Mouse (Mus musculus): Measurements from ENCODE around the gene Angpt4. TPM values are rescaled to one million over a fixed set of nuclear protein-coding genes. Genes with fewer than 3 reads are reported as not detected.

Gene Angpt4
- total RNA-seq, 4 experiments from 2014 or later: 0.29 to 1.1 (median 0.89) TPM

- peak; percentile 68 for DNase-seq
Observed at GRCm38 (mm10) chr2:151916061-151916831, 5.2 kb downstream of the Angpt4 start.

GRCm38 (mm10) chr2:151919140-151919539 is 8.1 kb downstream of the Angpt4 start:
- no peak for DNase-seq

- DNase-seq: no peak
Observed at GRCm38 (mm10) chr2:151921068-151921467, 10.1 kb downstream of the Angpt4 start.

- DNase-seq: no peak
Observed at GRCm38 (mm10) chr2:151921596-151921995, 10.6 kb downstream of the Angpt4 start.

DNA sequence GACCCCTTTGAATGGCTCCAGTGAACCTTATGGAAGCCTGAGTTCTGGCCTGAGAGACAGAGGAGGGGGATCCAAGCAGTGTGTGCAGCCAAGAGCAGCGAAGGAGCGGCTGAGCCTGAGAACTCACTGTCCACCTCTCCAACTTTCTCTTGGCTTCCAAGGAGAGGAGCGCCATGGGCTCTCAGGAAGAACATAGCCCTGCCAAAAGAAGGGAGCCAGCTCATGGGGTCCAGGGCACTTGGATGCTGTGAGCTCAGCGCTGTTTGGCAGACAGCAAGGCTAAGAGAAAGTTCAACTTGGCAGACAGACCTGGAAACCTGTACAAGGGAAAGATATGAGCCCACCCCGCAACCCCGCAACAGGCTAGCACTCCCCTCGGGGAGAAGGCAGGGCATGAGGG is 13.3 kb downstream of the Angpt4 start:
- no peak for DNase-seq

DNA sequence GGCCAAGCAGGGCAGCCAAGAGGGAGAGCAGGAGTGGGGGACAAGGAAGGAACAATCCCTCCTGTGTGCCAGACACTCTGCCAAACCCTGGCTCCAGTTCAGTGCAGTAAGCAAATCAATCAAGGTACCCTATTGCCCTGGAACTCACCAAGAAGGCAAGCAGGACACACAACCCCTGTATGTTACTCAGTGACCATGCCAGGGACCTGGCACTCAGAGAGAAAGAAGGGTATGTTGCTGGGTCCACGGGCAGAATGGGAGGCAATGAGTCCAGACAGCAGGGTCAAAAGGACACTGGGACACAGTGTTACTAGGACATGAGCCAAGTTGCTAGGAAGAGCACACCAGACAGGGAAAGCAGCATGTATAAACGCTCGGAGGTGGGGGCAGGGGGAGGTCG is 14.7 kb downstream of the Angpt4 start:
- DNase-seq: no peak

DNA sequence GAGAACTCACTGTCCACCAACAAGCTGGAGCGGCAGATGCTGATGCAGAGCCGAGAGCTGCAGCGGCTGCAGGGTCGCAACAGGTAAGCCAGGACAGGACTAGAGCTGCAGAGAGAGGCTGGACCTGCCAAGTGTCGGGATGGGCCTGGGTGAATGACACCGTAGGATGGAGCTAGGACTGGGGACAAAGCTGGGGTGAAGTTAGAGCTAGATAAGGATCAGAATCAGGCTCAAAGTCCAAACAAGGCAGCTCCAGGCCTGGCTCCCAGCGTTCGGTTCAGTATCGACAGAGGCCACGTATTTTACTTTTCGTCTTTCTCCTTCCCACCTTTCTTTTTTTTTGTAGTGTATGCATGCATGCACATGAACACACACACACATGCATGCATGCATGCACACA is 16.1 kb downstream of the Angpt4 start:
- DNase-seq: no peak

- peak; percentile 61 for DNase-seq
Observed at GRCm38 (mm10) chr2:151930389-151931074, 19.5 kb downstream of the Angpt4 start.

GRCm38 (mm10) chr2:151937893-151938292 is 26.9 kb downstream of the Angpt4 start:
- DNase-seq: peak; percentile 45

- no peak for DNase-seq
Observed at GRCm38 (mm10) chr2:151938780-151939200, 27.8 kb downstream of the Angpt4 start.

GRCm38 (mm10) chr2:151939651-151940420 is 28.8 kb downstream of the Angpt4 start:
- DNase-seq: no peak

DNA sequence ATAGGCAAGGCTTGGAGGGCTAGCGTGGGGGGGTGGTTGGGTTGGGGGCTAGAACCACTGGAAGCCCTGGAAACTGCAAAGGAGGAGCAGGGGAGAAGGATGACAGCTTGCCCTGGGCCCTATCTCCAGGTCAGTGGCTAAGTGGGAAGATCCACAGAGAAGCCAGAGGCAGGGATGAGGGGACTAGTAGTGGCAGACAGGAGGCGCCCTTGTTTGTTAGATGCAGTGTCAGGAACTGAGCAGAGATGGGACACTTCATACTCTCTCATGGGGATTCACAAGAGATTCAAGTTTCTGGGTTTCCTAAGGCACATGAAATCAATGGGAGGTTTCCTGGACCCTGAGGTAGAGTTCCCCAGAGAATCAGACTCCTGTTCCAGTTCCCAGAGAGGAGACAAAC is 30.3 kb downstream of the Angpt4 start:
- DNase-seq: peak; percentile 37

DNA sequence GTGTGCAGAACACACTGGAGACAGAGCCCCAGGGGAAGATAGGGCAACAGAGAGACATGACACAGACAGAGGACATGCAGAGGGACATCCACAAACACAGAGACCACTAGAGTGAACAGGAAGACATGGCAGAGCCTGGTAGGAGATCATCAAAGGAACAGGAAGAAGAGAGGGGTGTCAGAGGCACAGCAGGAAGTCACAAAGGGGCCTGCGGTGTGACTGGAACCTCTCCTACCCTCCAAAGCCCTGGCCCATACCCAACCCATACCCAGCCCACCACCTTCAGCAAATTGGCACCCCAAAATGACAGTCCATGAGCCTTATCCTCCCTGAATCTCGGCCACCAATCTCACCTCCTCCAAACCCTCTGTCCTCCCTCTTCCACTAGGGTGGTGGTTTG is 33.1 kb downstream of the Angpt4 start:
- no peak for DNase-seq

DNA sequence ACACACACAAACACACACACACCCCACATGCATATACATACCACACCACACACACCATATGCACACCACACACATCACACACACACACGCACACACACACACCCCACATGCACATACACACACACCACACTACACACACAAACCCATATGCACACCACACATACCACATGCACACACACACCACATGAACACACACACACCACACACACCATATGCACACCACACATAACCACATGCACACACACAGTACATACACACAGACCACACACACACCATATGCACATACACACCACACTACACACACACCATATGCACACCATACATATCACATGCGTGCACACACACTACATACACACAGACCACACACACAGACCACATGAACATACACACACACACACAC is 36.6 kb downstream of the Angpt4 start:
- no peak for DNase-seq

- no peak for DNase-seq
Observed at GRCm38 (mm10) chr2:151948311-151948710, 37.3 kb downstream of the Angpt4 start.

- DNase-seq: no peak
Observed at GRCm38 (mm10) chr2:151949082-151949774, 38.2 kb downstream of the Angpt4 start.

GRCm38 (mm10) chr2:151953665-151954064 is 42.7 kb downstream of the Angpt4 start:
- DNase-seq: peak; percentile 58

DNA sequence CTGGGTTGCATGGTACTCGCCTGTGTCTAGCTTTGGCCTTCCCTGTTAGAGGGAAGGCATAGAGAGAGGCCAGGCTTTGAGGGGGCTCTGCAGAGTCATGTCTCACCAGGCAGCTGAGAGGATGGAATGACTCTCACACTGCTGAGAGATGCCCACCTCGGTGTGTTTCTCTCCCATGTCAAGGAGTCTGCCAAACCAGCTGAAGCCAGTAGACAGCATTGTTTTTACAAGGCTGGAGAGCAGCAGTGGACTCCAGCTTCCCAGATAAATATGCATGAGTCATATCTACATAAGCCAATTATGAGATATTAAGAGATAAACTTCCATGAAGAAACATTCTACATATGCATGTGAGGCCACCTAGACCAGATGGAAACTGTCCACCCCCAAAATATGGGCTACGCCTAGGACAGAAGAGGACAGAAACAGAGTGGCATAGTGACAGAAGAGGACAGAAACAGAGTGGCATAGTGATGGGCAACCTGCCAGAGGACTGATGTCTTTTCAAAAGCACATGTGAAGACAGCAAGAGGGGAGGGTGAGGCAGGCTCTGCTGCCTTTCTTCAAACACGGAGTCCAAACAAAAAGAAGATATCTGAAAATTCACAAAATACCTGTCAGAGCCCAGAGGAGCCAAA is 45.6 kb downstream of the Angpt4 start:
- no peak for DNase-seq

GRCm38 (mm10) chr2:151959274-151959673 is 48.3 kb downstream of the Angpt4 start:
- DNase-seq: peak; percentile 72

- no peak for DNase-seq
Observed at GRCm38 (mm10) chr2:151961284-151962196, 50.5 kb downstream of the Angpt4 start.

GRCm38 (mm10) chr2:151962474-151962873 is 51.5 kb downstream of the Angpt4 start:
- no peak for DNase-seq

All from adrenal gland, adult 8-10 months (tissue).